Mouse (Mus musculus) stomach, postnatal 0 days (tissue): ENCODE results near the gene Chst5. TPM values are rescaled to one million over a fixed set of nuclear protein-coding genes. Genes with fewer than 3 reads are reported as not detected.

Experiments used
- ATAC-seq: fragments of 200-750 bp; cut with Nextera tagmentation; 2 replicates; pipeline ENCODE4 v1.8.0; 2017; ENCODE audit not compliant: low FRiP score, low TSS enrichment
- DNase-seq: peaks from one replicate; pipeline ENCODE4 v3.0.0-alpha.2; 2016; ENCODE audit warnings: low spot score
- H3K27ac ChIP-seq: fragments of 300-500 bp; sonication (generic); replicated peaks from 2 replicates; pipeline ENCODE4 v1.5.1; 2014; ENCODE audit warnings: mild to moderate bottlenecking, control low read depth
- H3K27me3 ChIP-seq: fragments of 300-500 bp; sonication (generic); 2 replicates; pipeline ENCODE4 v1.6.1; 2014; ENCODE audit warnings: low read length; ENCODE audit not compliant: control insufficient read depth, insufficient read depth
- H3K36me3 ChIP-seq: fragments of 300-500 bp; sonication (generic); 2 replicates; pipeline ENCODE4 v1.6.1; 2014; ENCODE audit warnings: low read length, mixed read lengths; ENCODE audit not compliant: control insufficient read depth, insufficient read depth
- H3K4me1 ChIP-seq: fragments of 300-500 bp; sonication (generic); replicated peaks from 2 replicates; pipeline ENCODE4 v1.6.1; 2014; ENCODE audit warnings: antibody characterized with exemption; ENCODE audit not compliant: control insufficient read depth, insufficient read depth
- H3K4me2 ChIP-seq: fragments of 300-500 bp; sonication (generic); replicated peaks from 2 replicates; pipeline ENCODE4 v1.6.1; 2014; ENCODE audit warnings: low read depth, mild to moderate bottlenecking, control low read depth, moderate library complexity
- H3K4me3 ChIP-seq: fragments of 300-500 bp; sonication (generic); 2 replicates; pipeline ENCODE4 v1.5.1; 2014; ENCODE audit warnings: low read depth, low read length, control low read depth
- H3K9ac ChIP-seq: fragments of 300-500 bp; sonication (generic); 2 replicates; pipeline ENCODE4 v1.6.1; 2014; ENCODE audit warnings: mild to moderate bottlenecking, low read length, control low read depth, mixed read lengths
- H3K9me3 ChIP-seq: fragments of 300-500 bp; sonication (generic); 2 replicates; pipeline ENCODE4 v1.6.1; 2016; ENCODE audit warnings: low read length; ENCODE audit not compliant: control insufficient read depth
- CTCF ChIP-seq: IDR thresholded peaks from 2 replicates; pipeline ENCODE4 v1.5.1; 2016; ENCODE audit warnings: antibody characterized with exemption, low read depth, mild to moderate bottlenecking, moderate library complexity
- EP300 ChIP-seq: optimal IDR thresholded peaks from 2 replicates; pipeline ENCODE3; 2016; ENCODE audit warnings: antibody characterized with exemption
- WGBS: fragments of 180-500 bp; shearing (Covaris S2); extraction: QIAGEN DNeasy Blood & Tissue Kit; methylation state at CpG from one replicate; pipeline ENCODE4 v1.1.7; 2014; 5-methylcytosine and 5-hydroxymethylcytosine counted together
- polyA plus RNA-seq: library from polyadenylated mRNA; unstranded; fragments of >200 nt; fragmentation: Nextera tagmentation; extraction: Ambion mirVana; gene quantifications from 2 replicates; pipeline ENCODE4 v1.2.1, GENCODE M21; 2015

Gene Chst5
- polyA plus RNA-seq, 1 experiment from 2014 or later: 0.39 TPM

DNA sequence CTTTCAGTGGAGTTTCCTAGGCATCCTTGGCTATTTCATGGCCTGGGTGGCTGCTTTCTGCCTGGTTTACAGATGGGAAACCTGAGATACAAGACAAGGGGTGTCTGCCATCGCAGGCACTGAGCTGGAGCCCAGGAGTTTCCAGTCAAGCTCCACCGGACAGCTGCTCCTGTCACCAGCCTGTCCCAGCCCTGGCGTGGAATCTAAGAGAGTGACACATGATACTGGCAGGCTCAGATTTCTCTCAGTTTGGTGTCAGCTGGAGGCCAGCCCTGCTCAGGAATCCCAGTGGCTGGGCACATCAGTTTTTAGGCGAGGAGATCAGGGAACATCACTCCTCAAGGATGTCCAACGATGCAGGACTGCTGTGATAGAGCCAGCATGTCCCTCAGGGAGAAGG lies 8.2 kb downstream of the Chst5 start:
- Histone ChIP-seq H3K36me3 (no peaks in the 10 kb centered on the region), H3K4me1 (no peaks in the 10 kb centered on the region), H3K9ac (no peak overlapping the region), H3K4me2 (no peak overlapping the region), H3K27ac (no peak overlapping the region), H3K4me3 (no peak overlapping the region), H3K9me3 (no peaks in the 10 kb centered on the region), H3K27me3 (no peaks in the 10 kb centered on the region)
- 40% methylated on average over 5 of the region's 5 CpGs for WGBS
- DNase-seq (no peak), ATAC-seq (no peak)
- TF ChIP-seq CTCF: no peak
- no peak for TF ChIP-seq EP300

- H3K4me1 ChIP-seq: no peaks in the 10 kb centered on the region
- H3K9me3 ChIP-seq: no peaks in the 10 kb centered on the region
- H3K36me3 ChIP-seq: no peaks in the 10 kb centered on the region
- no peak overlapping the region for H3K4me2 ChIP-seq
- no peak overlapping the region for H3K4me3 ChIP-seq
- DNase-seq (no peak), ATAC-seq (no peak)
- H3K9ac ChIP-seq: no peak overlapping the region
- H3K27me3 ChIP-seq: no peaks in the 10 kb centered on the region
- 37% methylated on average over 10 of the region's 10 CpGs for WGBS
- TF ChIP-seq CTCF: no peak
- TF ChIP-seq EP300: no peak
- H3K27ac ChIP-seq: no peak overlapping the region
These were observed 11.7 kb downstream of the Chst5 start for GRCm38 (mm10) chr8:111898586-111898985.

DNA sequence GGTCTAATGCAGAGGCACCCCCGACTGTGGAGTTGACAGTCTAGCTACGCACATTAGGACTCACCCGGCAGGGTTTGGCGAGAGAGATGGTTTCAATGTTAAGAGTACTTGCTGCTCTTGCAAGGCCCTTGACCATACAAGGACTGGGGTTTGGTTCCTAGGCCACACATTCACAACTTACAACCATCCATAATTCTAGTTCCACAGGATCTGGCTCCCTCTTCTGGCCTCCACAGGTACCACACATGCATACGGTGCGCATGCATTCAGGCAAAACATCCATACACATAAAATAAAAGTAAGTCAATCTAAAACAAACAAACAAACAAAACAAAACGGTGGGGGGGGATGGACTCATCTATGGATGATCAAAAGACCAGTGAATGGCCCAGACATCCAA lies 15.3 kb downstream of the Chst5 start:
- H3K27me3 ChIP-seq: peaks cover 7% of the 10 kb centered on the region; the same call in 1 of the 2 replicates
- WGBS: 85% methylated on average over 7 of the region's 7 CpGs
- H3K4me3 ChIP-seq: no peak overlapping the region
- no peaks in the 10 kb centered on the region for H3K9me3 ChIP-seq
- TF ChIP-seq EP300 (no peak), CTCF (peak; percentile 56)
- H3K36me3 ChIP-seq: no peaks in the 10 kb centered on the region
- H3K4me2 ChIP-seq: no peak overlapping the region
- ATAC-seq (no peak), DNase-seq (no peak)
- no peak overlapping the region for H3K27ac ChIP-seq
- H3K4me1 ChIP-seq: no peaks in the 10 kb centered on the region
- no peak overlapping the region for H3K9ac ChIP-seq

- H3K4me3 ChIP-seq: no peak overlapping the region
- H3K27ac ChIP-seq: no peak overlapping the region
- 48% methylated on average over 5 of the region's 5 CpGs for WGBS
- no peaks in the 10 kb centered on the region for H3K4me1 ChIP-seq
- no peaks in the 10 kb centered on the region for H3K9me3 ChIP-seq
- TF ChIP-seq EP300 (no peak), CTCF (no peak)
- no peak overlapping the region for H3K9ac ChIP-seq
- H3K36me3 ChIP-seq: no peaks in the 10 kb centered on the region
- DNase-seq: no peak
- no peak for ATAC-seq
- H3K4me2 ChIP-seq: no peak overlapping the region
- H3K27me3 ChIP-seq: peaks cover 10% of the 10 kb centered on the region; the same call in 1 of the 2 replicates
These were observed 17.6 kb downstream of the Chst5 start for GRCm38 (mm10) chr8:111892615-111893014.

DNA sequence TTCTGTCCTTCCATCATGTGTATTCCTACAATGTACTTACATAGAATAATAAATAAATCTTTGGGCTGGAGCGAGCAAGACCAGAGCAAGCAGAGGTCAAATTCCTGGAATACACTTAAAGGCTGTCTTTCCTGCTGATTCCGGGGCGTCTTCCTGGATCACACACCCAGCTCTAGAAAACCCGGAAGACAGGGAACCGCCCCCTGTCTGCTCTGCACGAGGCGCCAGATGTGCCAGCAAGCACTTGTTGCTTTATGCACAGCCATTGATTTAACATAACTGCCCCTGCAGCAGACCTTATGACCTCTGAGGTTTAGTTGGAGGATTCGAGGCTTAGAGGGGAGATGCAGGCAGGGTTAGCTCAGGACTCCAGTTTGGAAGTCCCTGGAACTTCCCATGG lies 18.3 kb downstream of the Chst5 start:
- no peak overlapping the region for H3K27ac ChIP-seq
- no peak overlapping the region for H3K9ac ChIP-seq
- no peaks in the 10 kb centered on the region for H3K4me1 ChIP-seq
- no peak for TF ChIP-seq EP300
- no peak for TF ChIP-seq CTCF
- H3K9me3 ChIP-seq: no peaks in the 10 kb centered on the region
- no peak overlapping the region for H3K4me3 ChIP-seq
- 16% methylated on average over 8 of the region's 8 CpGs for WGBS
- no peak for ATAC-seq
- H3K36me3 ChIP-seq: no peaks in the 10 kb centered on the region
- DNase-seq: no peak
- no peak overlapping the region for H3K4me2 ChIP-seq
- peaks cover 10% of the 10 kb centered on the region; the same call in 1 of the 2 replicates for H3K27me3 ChIP-seq

DNA sequence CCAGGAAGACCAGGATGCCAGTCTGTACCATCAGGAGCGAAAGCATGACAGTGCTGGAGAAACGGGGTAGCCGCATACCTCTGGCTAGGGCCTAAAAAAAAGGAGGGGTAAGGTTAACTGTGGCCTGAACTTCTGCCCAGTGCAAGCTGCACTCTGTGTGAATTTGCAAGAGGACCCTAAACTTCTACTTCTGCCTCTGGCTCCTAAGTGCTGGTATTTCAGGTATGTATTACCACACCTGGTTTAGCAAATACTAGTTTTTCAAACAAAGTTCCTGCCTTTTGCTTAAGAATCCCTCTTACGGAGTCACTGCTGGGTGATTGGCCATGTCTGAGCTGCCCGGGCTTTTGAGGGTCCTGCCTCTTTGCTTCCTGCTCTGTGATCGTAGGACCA lies 19.3 kb downstream of the Chst5 start:
- no peak for DNase-seq
- Histone ChIP-seq H3K27ac (no peak overlapping the region), H3K27me3 (peaks cover 10% of the 10 kb centered on the region; the same call in 1 of the 2 replicates), H3K4me2 (no peak overlapping the region), H3K9me3 (no peaks in the 10 kb centered on the region), H3K4me3 (no peak overlapping the region), H3K4me1 (no peaks in the 10 kb centered on the region), H3K36me3 (no peaks in the 10 kb centered on the region), H3K9ac (no peak overlapping the region)
- TF ChIP-seq EP300: no peak
- no peak for TF ChIP-seq CTCF
- WGBS: 53% methylated on average over 6 of the region's 6 CpGs
- ATAC-seq: 0 out of 2 replicates have a peak, but pooled peaks have one; percentile 10
